Mouse (Mus musculus) NIH3T3 (cell line): Measurements from ENCODE around the gene 1600015I10Rik.

Experiments used
- DNase-seq: peaks from one replicate; pipeline ENCODE4 v3.0.0-alpha.2; 2012; ENCODE audit warnings: low read depth

Gene 1600015I10Rik

GRCm38 (mm10) chr6:48967868-48968267 is 38.2 kb downstream of the 1600015I10Rik start:
- DNase-seq = no peak

GRCm38 (mm10) chr6:48974663-48975062 is 45.0 kb downstream of the 1600015I10Rik start, which contains the start of gene Doxl2:
Gene Doxl2 (plus strand): TSS chr6:48974963.
- no peak for DNase-seq

GRCm38 (mm10) chr6:48979616-48980015 is 49.9 kb downstream of the 1600015I10Rik start:
- no peak for DNase-seq

GRCm38 (mm10) chr6:48982305-48982704 is 52.6 kb downstream of the 1600015I10Rik start:
- no peak for DNase-seq
